Mouse (Mus musculus) left cerebral cortex, postnatal 14 days (tissue): Measurements from ENCODE around the gene Fam189a1. TPM values are rescaled to one million over a fixed set of nuclear protein-coding genes. Genes with fewer than 3 reads are reported as not detected.

Source experiments
- DNase-seq, 2 experiments: peaks; one replicate each; pipeline ENCODE4 v3.0.0; 2021 to 2022; ENCODE audit warnings: low spot score in 2 of 2, mixed read lengths in 1 of 2
- intact Hi-C: fragments of 180-260 bp; cut with DNase I; formaldehyde crosslinking; loops from one replicate; pipeline ENCODE4 v1.15.1; 2025
- microRNA-seq, 2 experiments: library from miRNA; unstranded; fragments of <30 nt; microRNA quantifications; one replicate each; pipeline ENCODE4 v1.2.0; 2022
- total RNA-seq, 2 experiments: library from RNA; stranded (reverse); gene quantifications; 2 replicates each; pipeline ENCODE4 v1.2.3; 2021

Gene Fam189a1
- total RNA-seq, 2 experiments from 2014 or later = 58.1 to 61.7 TPM

- DNase-seq = no peak
- intact Hi-C loops = no loop called here
Measured at GRCm38 (mm10) chr7:64724409-64724808, 432.0 kb downstream of the Fam189a1 start.

- intact Hi-C loops = no loop called here
- DNase-seq = no peak
Measured at GRCm38 (mm10) chr7:64723313-64723712, 433.1 kb downstream of the Fam189a1 start.

GRCm38 (mm10) chr7:64716286-64716685 is 440.1 kb downstream of the Fam189a1 start:
- intact Hi-C loops = no loop called here
- no peak for DNase-seq

- DNase-seq = no peak
- intact Hi-C loops = no loop called here
Measured at GRCm38 (mm10) chr7:64709520-64710262, 446.7 kb downstream of the Fam189a1 start.

- intact Hi-C loops = no loop called here
- no peak for DNase-seq
Measured at GRCm38 (mm10) chr7:64708176-64708575, 448.2 kb downstream of the Fam189a1 start.

Small RNA genes within 50 kb of the gene (microRNA-seq; reads per million reads assigned to microRNA genes)
- 0 reads per million in 2 experiments for gene Gm25249
